Mouse (Mus musculus) intestine, embryonic 16.5 days (tissue): ENCODE measurements around the gene Rasgrp1. TPM values are rescaled to one million over a fixed set of nuclear protein-coding genes. Genes with fewer than 3 reads are reported as not detected.

Source experiments
- ATAC-seq: fragments of 200-750 bp; cut with Nextera tagmentation; 2 replicates; pipeline ENCODE4 v1.8.0; 2017; ENCODE audit warnings: moderate TSS enrichment, moderate library complexity
- H3K27ac ChIP-seq: fragments of 300-500 bp; sonication (generic); 2 replicates; pipeline ENCODE4 v1.5.1; 2014; ENCODE audit warnings: mild to moderate bottlenecking, low read length
- H3K27me3 ChIP-seq: fragments of 300-500 bp; sonication (generic); replicated peaks from 2 replicates; pipeline ENCODE4 v1.6.1; 2014; ENCODE audit warnings: low read length, control low read depth, mixed read lengths; ENCODE audit not compliant: control insufficient read depth, insufficient read depth
- H3K36me3 ChIP-seq: fragments of 300-500 bp; sonication (generic); 2 replicates; pipeline ENCODE4 v1.6.1; 2014; ENCODE audit warnings: low read length, control low read depth; ENCODE audit not compliant: control insufficient read depth, insufficient read depth
- H3K4me1 ChIP-seq: fragments of 300-500 bp; sonication (generic); 2 replicates; pipeline ENCODE4 v1.6.1; 2014; ENCODE audit warnings: low read length, control low read depth, mixed read lengths; ENCODE audit not compliant: control insufficient read depth, insufficient read depth
- H3K4me2 ChIP-seq: fragments of 300-500 bp; sonication (generic); 2 replicates; pipeline ENCODE4 v1.6.1; 2014; ENCODE audit warnings: low read depth, low read length, control low read depth
- H3K4me3 ChIP-seq: fragments of 300-500 bp; sonication (generic); 2 replicates; pipeline ENCODE4 v1.5.1; 2014; ENCODE audit warnings: mild to moderate bottlenecking, low read length
- H3K9ac ChIP-seq: fragments of 300-500 bp; sonication (generic); 2 replicates; pipeline ENCODE4 v1.6.1; 2014; ENCODE audit warnings: low read depth, low read length
- H3K9me3 ChIP-seq: fragments of 300-500 bp; sonication (generic); 2 replicates; pipeline ENCODE4 v1.6.1; 2016; ENCODE audit warnings: low read length, control low read depth; ENCODE audit not compliant: control insufficient read depth
- WGBS: fragments of 180-500 bp; shearing (Covaris S2); extraction: QIAGEN DNeasy Blood & Tissue Kit; methylation state at CpG from one replicate; pipeline ENCODE4 v1.1.7; 2014; 5-methylcytosine and 5-hydroxymethylcytosine counted together
- polyA plus RNA-seq: library from polyadenylated mRNA; unstranded; fragments of >200 nt; fragmentation: Nextera tagmentation; extraction: Ambion mirVana; gene quantifications from 2 replicates; pipeline ENCODE4 v1.2.1, GENCODE M21; 2015

Gene Rasgrp1
- polyA plus RNA-seq, 1 experiment from 2014 or later = 0.87 TPM

DNA sequence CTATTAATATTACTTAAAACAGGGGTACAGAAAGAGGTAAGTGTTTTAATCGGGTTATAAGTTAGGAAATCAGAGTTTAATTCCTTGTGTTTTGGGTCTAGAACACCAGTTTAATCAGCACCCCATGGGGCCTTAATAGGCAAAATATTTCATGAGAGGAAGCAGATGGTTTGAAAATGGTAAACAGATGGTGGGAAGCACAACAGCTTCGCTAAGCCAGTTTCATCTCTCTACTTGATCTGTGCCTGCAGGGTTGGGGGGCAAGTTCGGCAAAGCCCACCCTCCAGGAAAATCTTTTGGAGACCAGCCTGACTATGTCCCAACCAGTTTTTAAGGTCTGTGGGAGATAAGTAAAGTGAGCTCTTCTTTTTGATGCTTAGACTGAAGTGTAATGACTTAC lies 23.7 kb upstream of the Rasgrp1 start:
- Histone ChIP-seq H3K36me3 (no peaks in the 10 kb centered on the region), H3K4me2 (no peak overlapping the region), H3K27ac (no peak overlapping the region), H3K9ac (no peak overlapping the region), H3K4me1 (no peaks in the 10 kb centered on the region), H3K27me3 (no peaks in the 10 kb centered on the region), H3K4me3 (no peak overlapping the region), H3K9me3 (no peaks in the 10 kb centered on the region)
- 71% methylated on average over 3 of the region's 3 CpGs for WGBS
- no peak for ATAC-seq

DNA sequence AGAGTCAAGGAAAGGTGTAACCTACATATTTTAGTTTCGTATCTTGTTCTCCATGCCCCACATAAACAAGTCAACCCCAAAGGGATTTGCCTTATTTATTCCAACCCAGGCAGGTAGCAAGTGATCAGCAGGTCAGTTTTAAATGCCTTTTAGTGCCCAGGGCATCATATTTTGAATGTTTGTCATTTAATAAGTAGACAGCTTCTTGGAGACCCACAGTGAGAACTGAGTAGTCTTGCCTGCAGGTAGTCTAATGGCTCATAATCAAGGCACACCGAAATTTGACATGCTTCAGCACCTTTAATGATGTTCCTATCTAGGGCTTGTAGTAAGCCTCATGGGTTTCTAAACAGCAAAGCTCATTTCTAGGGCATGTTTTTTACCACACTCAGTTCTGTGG lies 21.3 kb upstream of the Rasgrp1 start:
- WGBS = 89% methylated on average over 2 of the region's 2 CpGs
- H3K9me3 ChIP-seq = no peaks in the 10 kb centered on the region
- no peak for ATAC-seq

DNA sequence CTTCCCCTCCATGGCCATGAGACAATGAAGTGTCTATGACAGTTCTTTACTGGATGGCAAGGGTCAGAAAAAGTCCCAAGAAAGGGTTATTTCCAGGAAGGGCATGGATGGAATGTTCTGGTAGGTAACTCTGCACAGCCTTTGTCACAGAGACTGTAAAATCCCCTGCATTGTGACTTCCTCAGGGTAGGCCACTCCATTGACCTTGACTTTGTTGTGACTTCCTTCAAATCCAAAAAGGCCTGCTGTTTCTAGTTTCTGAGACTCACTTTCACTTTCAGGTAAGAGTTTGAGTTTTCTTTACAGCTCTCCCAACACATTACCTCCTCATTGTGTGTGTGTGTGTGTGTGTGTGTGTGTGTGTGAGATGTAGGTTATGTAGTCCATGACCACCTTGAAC lies 15.1 kb upstream of the Rasgrp1 start:
- no peaks in the 10 kb centered on the region for H3K9me3 ChIP-seq
- no peak for ATAC-seq
- H3K36me3 ChIP-seq = no peaks in the 10 kb centered on the region
- no peak overlapping the region for H3K9ac ChIP-seq
- no peak overlapping the region for H3K4me2 ChIP-seq
- no peaks in the 10 kb centered on the region for H3K27me3 ChIP-seq
- H3K4me3 ChIP-seq = no peak overlapping the region
- no peak overlapping the region for H3K27ac ChIP-seq
- H3K4me1 ChIP-seq = no peaks in the 10 kb centered on the region

More for the DNA sequence above, 21.3 kb upstream of the Rasgrp1 start:
- no peaks in the 10 kb centered on the region for H3K36me3 ChIP-seq
- no peak overlapping the region for H3K9ac ChIP-seq
- H3K4me3 ChIP-seq = no peak overlapping the region
- H3K4me2 ChIP-seq = no peak overlapping the region
- no peak overlapping the region for H3K27ac ChIP-seq
- H3K4me1 ChIP-seq = no peaks in the 10 kb centered on the region
- no peaks in the 10 kb centered on the region for H3K27me3 ChIP-seq

DNA sequence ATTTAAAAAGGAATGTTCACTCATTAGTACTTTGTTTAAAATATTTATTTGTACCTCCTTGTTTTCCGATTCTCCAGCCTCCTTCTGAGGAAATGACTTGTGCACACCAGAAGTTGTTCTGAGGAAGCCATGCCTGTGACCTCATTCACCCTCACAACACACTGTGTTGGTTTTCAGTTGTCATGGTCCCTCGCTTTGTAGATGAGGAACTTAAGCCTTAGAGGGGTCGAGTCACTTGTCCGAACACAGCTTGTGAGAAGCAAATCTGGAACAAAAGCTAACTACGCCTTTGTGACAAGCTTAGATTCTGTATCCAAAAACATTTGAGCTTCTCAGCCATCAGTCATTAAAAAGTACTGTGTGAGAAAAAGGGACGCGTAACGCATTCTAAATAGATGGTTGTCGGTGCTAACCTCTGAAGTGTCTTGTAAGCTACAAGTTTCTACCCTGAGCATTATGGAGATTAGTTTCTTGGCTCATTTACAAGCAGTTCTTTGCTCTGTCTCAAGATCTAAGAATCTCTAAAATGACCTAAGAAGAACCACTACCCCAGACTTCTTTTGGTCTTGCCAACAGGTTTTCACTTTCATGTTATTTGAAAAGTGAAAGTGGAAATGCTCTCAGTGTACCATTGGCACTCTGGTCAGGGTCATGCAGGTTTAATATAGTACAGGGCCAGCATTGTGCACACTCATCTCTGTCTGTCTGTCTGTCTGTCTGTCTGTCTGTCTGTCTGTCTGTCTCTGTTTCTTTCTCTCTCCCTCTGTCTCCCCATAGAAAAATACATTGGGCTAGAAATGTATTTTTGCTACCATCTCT lies 9.7 kb upstream of the Rasgrp1 start:
- no peak for ATAC-seq
- H3K9ac ChIP-seq = no peak overlapping the region
- H3K9me3 ChIP-seq = no peaks in the 10 kb centered on the region
- no peak overlapping the region for H3K27ac ChIP-seq
- H3K36me3 ChIP-seq = no peaks in the 10 kb centered on the region
- H3K4me3 ChIP-seq = no peak overlapping the region
- no peaks in the 10 kb centered on the region for H3K27me3 ChIP-seq
- H3K4me1 ChIP-seq = no peaks in the 10 kb centered on the region
- no peak overlapping the region for H3K4me2 ChIP-seq
- 79% methylated on average over 9 of the region's 9 CpGs for WGBS

DNA sequence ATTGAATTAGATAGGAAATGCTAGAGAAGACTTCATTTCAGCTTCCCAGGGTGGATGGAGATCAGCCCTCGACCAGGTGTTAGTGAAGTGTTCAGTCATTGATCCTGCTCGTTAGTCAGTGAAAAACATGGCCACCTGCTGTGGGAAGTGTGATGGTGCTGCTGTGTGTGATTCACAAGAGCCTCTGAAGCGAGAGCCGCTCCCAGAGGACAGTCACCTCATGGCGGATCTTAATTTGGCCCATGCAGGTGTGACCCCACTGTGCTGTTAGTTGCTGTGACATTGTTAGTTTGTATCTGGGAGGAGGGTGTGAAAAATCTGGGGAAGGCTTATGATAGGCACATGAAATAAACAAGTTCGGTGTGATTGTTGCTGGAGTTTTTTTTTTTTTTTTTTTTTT lies 7.3 kb upstream of the Rasgrp1 start:
- WGBS = 52% methylated on average over 6 of the region's 6 CpGs
- Histone ChIP-seq H3K9ac (no peak overlapping the region), H3K27me3 (0 out of 2 replicates have a peak, but pooled peaks cover under 1% of the 10 kb centered on the region), H3K27ac (no peak overlapping the region), H3K4me2 (no peak overlapping the region), H3K4me3 (no peak overlapping the region), H3K36me3 (no peaks in the 10 kb centered on the region), H3K9me3 (no peaks in the 10 kb centered on the region), H3K4me1 (no peaks in the 10 kb centered on the region)
- no peak for ATAC-seq

DNA sequence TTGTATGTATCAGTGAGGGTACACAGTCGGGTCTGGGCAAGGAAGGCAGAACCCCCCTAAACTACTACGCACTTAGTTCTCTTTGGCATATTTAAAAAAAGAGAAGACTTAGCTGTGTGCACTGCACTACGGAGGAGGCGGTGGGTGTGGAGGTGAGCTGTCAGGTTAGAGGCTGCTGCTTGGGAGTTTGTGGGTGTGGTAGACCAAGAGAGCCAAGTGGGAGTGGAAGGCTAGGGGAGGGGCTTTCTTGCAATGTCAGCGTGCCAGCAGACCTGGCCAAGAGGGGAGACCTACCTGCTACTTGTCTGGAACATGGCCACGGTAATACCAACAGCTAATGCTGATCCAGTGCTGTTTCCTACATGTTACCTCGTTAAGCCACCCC lies 431 bp upstream of the Rasgrp1 start:
- peak overlapping the region; percentile 62; the same call in 1 of the 2 replicates for H3K4me3 ChIP-seq

DNA sequence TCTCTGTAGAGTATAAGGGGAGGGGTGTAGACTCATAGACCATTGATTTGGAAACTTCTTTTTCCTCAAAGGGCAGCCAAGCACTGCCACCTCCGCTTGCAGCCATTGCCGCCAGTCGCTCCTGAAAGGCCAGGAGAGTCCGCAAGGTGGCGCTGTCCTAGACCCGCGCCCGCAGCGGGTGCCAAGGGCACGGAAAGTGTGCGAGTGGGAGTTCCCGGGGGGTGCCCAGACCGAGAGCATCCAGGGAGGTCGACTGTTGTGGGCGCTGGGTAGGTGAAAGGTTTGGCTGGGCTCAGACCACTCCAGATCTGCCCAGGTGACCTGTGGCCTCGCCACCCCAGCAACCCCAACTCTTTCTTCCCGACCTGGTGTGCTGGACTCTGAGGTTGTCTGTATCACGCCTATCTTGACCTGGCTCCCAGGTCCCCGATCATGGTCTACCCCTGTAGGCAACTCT lies 683 bp downstream of the Rasgrp1 start:
- no peaks in the 10 kb centered on the region for H3K36me3 ChIP-seq
- peak overlapping the region; percentile 62 for H3K4me3 ChIP-seq
- H3K4me2 ChIP-seq = peak overlapping the region; percentile 97
- 0 out of 2 replicates have a peak, but pooled peaks cover 16% of the 10 kb centered on the region for H3K27me3 ChIP-seq
- ATAC-seq = peak; percentile 62
- WGBS = 1% methylated on average over 19 of the region's 19 CpGs
- H3K9ac ChIP-seq = peak overlapping the region; percentile 51
- H3K9me3 ChIP-seq = no peaks in the 10 kb centered on the region
- peaks cover 8% of the 10 kb centered on the region for H3K4me1 ChIP-seq
- no peak overlapping the region for H3K27ac ChIP-seq

More for the DNA sequence above, 431 bp upstream of the Rasgrp1 start:
- Histone ChIP-seq H3K9me3 (no peaks in the 10 kb centered on the region), H3K4me1 (peaks cover 8% of the 10 kb centered on the region), H3K27me3 (0 out of 2 replicates have a peak, but pooled peaks cover 16% of the 10 kb centered on the region), H3K36me3 (no peaks in the 10 kb centered on the region), H3K27ac (no peak overlapping the region), H3K9ac (no peak overlapping the region), H3K4me2 (peak overlapping the region; percentile 97)
- 27% methylated on average over 7 of the region's 7 CpGs for WGBS
- peak; percentile 76 for ATAC-seq

DNA sequence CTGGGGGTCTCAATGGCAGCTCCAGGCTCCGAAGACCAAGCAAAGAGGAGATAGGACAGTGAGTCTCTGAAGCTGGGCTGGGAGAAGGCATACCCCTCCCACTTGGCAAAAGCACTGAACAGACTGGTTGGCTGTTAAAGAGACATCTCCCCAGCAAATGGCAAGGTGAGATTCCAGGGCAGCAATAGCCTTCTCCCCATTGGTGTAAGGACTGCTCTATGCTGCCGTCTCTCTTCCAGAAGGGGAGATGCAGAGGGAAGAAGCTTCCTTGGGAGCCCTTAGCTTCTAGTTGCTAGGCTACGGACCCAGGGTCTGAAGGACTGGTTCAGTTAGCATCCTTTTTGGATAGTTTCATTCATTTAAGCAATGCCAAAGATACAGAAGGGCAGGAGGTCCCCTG lies 4.3 kb downstream of the Rasgrp1 start:
- Histone ChIP-seq H3K9ac (no peak overlapping the region), H3K4me1 (peaks cover 8% of the 10 kb centered on the region), H3K27ac (no peak overlapping the region), H3K36me3 (no peaks in the 10 kb centered on the region), H3K4me2 (no peak overlapping the region), H3K27me3 (0 out of 2 replicates have a peak, but pooled peaks cover 13% of the 10 kb centered on the region), H3K4me3 (no peak overlapping the region), H3K9me3 (no peaks in the 10 kb centered on the region)
- 60% methylated on average over 3 of the region's 3 CpGs for WGBS
- ATAC-seq = no peak

DNA sequence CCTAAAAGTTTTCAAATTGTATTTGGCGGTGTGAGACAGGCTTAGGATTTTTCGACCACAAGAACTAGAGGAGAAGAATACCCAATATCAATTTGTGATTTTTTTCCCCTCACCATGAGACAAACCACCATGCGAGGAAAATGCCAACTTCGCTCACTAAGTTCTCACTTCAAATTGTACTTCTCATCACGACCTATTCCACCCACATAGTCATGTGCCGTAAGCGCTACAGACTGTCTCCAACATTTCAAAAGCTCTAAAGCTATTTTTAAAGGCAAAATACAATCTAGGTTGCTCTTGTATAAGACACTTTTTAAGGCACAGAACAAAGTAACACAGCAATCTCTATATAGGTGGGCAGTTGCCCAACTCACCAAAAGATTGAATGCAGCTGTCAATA lies 4.9 kb downstream of the Rasgrp1 start:
- peaks cover 8% of the 10 kb centered on the region for H3K4me1 ChIP-seq
- no peak overlapping the region for H3K4me3 ChIP-seq
- no peak overlapping the region for H3K9ac ChIP-seq
- H3K9me3 ChIP-seq = no peaks in the 10 kb centered on the region
- no peak for ATAC-seq
- no peaks in the 10 kb centered on the region for H3K36me3 ChIP-seq
- no peak overlapping the region for H3K27ac ChIP-seq
- H3K4me2 ChIP-seq = no peak overlapping the region
- H3K27me3 ChIP-seq = 0 out of 2 replicates have a peak, but pooled peaks cover 7% of the 10 kb centered on the region
- WGBS = 92% methylated on average over 7 of the region's 7 CpGs
